8 mouse cellular contexts compared by ENCODE assay signal in genomic region chr15:79029519-79030241, GRCm38 (mm10). TPM values are rescaled to one million over a fixed set of nuclear protein-coding genes. Genes with fewer than 3 reads are reported as not detected.
DNase-seq lines count a peak whose midpoint lies in the region; ATAC-seq and TF ChIP-seq lines count a peak whose summit lies in the region.

No protein-coding gene starts in this region.

- H3K4me2 ChIP-seq in hindbrain, embryonic 16.5 days (ENCODE audit: low read length) = peak overlapping the region; percentile 100
- peak overlapping the region; percentile 89 for H3K4me2 ChIP-seq in midbrain, embryonic 15.5 days

- H3K27me3 ChIP-seq in hindbrain, embryonic 16.5 days (replicated peaks; ENCODE audit: control insufficient read depth, insufficient read depth, low read length) = no peaks in the 10 kb centered on the region
- H3K27me3 ChIP-seq in midbrain, embryonic 15.5 days (replicated peaks) = no peaks in the 10 kb centered on the region

- H3K27ac ChIP-seq in hindbrain, embryonic 16.5 days (ENCODE audit: low read depth, low read length) = peak overlapping the region; percentile 72
- peak overlapping the region; percentile 38; the same call in 1 of the 2 replicates for H3K27ac ChIP-seq in midbrain, embryonic 15.5 days

- 3% methylated on average over 11 of the region's 11 CpGs for WGBS in lung, adult 2 months
- WGBS in hindbrain, embryonic 16.5 days = 4% methylated on average over 11 of the region's 11 CpGs
- 7% methylated on average over 11 of the region's 11 CpGs for WGBS in midbrain, embryonic 15.5 days

- H3K9ac ChIP-seq in hindbrain, embryonic 16.5 days (ENCODE audit: low read depth, low read length) = peak overlapping the region; percentile 71
- peak overlapping the region; percentile 97 for H3K9ac ChIP-seq in midbrain, embryonic 15.5 days

- no peaks in the 10 kb centered on the region for H3K9me3 ChIP-seq in hindbrain, embryonic 16.5 days (ENCODE audit: control insufficient read depth, low read length)
- no peaks in the 10 kb centered on the region for H3K9me3 ChIP-seq in midbrain, embryonic 15.5 days

- H3K36me3 ChIP-seq in hindbrain, embryonic 16.5 days (ENCODE audit: control insufficient read depth, insufficient read depth, low read length) = no peaks in the 10 kb centered on the region
- H3K36me3 ChIP-seq in midbrain, embryonic 15.5 days (replicated peaks) = no peaks in the 10 kb centered on the region

- no peak for ATAC-seq in hindbrain, embryonic 16.5 days
- no peak for ATAC-seq in midbrain, embryonic 15.5 days (replicated peaks)
- no peak for ATAC-seq in megakaryocyte-erythroid progenitor cell, adult 5-6 weeks (replicated peaks; ENCODE audit: low FRiP score, low TSS enrichment, poor library complexity, severe bottlenecking)

- intact Hi-C loops in left cerebral cortex, postnatal 25 days (cut with DNase I) = no loop called here

- no peak for DNase-seq in lung, adult 2 months
- DNase-seq in lung, postnatal 4 days = no peak
- peak; percentile 50 for DNase-seq in embryo, embryonic 11 days
- DNase-seq in frontal cortex, postnatal 14 days (ENCODE audit: low spot score in 2 of 2) = no peak
- no peak for DNase-seq in left cerebral cortex, postnatal 25 days (ENCODE audit: low spot score in 2 of 2)

- TF ChIP-seq POLR2A in lung, adult 2 months (IDR thresholded peaks at IDR 0.05; ENCODE audit: borderline replicate concordance, extremely low read depth, low read depth, low read length) = no peak

- H3K4me1 ChIP-seq in lung, adult 2 months (ENCODE audit: control insufficient read depth, insufficient read depth, low read length) = peaks cover 17% of the 10 kb centered on the region
- peaks cover 38% of the 10 kb centered on the region for H3K4me1 ChIP-seq in hindbrain, embryonic 16.5 days (ENCODE audit: control insufficient read depth, insufficient read depth, low read depth, low read length)
- peaks cover 57% of the 10 kb centered on the region for H3K4me1 ChIP-seq in midbrain, embryonic 15.5 days

- peak overlapping the region; percentile 81 for H3K4me3 ChIP-seq in lung, adult 2 months (replicated peaks; ENCODE audit: extremely low read depth, low read depth, low read length)
- peak overlapping the region; percentile 75 for H3K4me3 ChIP-seq in hindbrain, embryonic 16.5 days (ENCODE audit: low read length)
- H3K4me3 ChIP-seq in midbrain, embryonic 15.5 days = peak overlapping the region; percentile 85

- TF ChIP-seq CTCF in lung, adult 2 months (IDR thresholded peaks at IDR 0.05; ENCODE audit: insufficient read depth, low read length) = no peak

RNA-seq across cellular contexts. Expression of gene H1f0, which starts 1.4 kb away (rescaled TPM):
- polyA plus RNA-seq in lung, adult 2 months (2012; rRNA removed) = 92.0 and 112 TPM in 2 replicates
- 200 and 206 TPM in 2 replicates for polyA plus RNA-seq in hindbrain, embryonic 16.5 days (2015; fragmentation: Nextera tagmentation; extraction: Ambion mirVana)
- polyA plus RNA-seq in midbrain, embryonic 15.5 days (2015; fragmentation: Nextera tagmentation; extraction: Ambion mirVana) = 183 and 198 TPM in 2 replicates
- 10 to 100 TPM; 91.8 to 96.6 TPM for total RNA-seq in left cerebral cortex, postnatal 25 days (2021)
- 19.0 and 23.7 TPM in 2 replicates for total RNA-seq in megakaryocyte-erythroid progenitor cell, adult 5-6 weeks (2014; fragmentation: Nextera tagmentation)
- total RNA-seq in megakaryocyte-erythroid progenitor cell, adult 5-6 weeks (2017) = 27.0 and 47.0 TPM in 2 replicates

RNA-seq across cellular contexts. Expression of gene Galr3, which starts 12.0 kb away (rescaled TPM):
- polyA plus RNA-seq in lung, adult 2 months (2012; rRNA removed) = 1.3 and 1.8 TPM in 2 replicates
- 0.14 TPM in 1 of 2 replicates, not detected in the other for polyA plus RNA-seq in hindbrain, embryonic 16.5 days (2015; fragmentation: Nextera tagmentation; extraction: Ambion mirVana)
- not detected in 2 replicates for polyA plus RNA-seq in midbrain, embryonic 15.5 days (2015; fragmentation: Nextera tagmentation; extraction: Ambion mirVana)
- total RNA-seq in left cerebral cortex, postnatal 25 days (2021) = under 1 TPM; 0.53 to 0.55 TPM
- 0.40 TPM in 1 of 2 replicates, not detected in the other for total RNA-seq in megakaryocyte-erythroid progenitor cell, adult 5-6 weeks (2014; fragmentation: Nextera tagmentation)
- 0.56 TPM in 1 of 2 replicates, not detected in the other for total RNA-seq in megakaryocyte-erythroid progenitor cell, adult 5-6 weeks (2017)

RNA-seq across cellular contexts. Expression of gene Ankrd54, which starts 33.0 kb away (rescaled TPM):
- polyA plus RNA-seq in lung, adult 2 months (2012; rRNA removed) = 60.7 and 67.3 TPM in 2 replicates
- polyA plus RNA-seq in hindbrain, embryonic 16.5 days (2015; fragmentation: Nextera tagmentation; extraction: Ambion mirVana) = 50.0 and 54.0 TPM in 2 replicates
- polyA plus RNA-seq in midbrain, embryonic 15.5 days (2015; fragmentation: Nextera tagmentation; extraction: Ambion mirVana) = 61.0 and 64.3 TPM in 2 replicates
- total RNA-seq in left cerebral cortex, postnatal 25 days (2021) = 10 to 100 TPM; 19.1 to 21.1 TPM
- total RNA-seq in megakaryocyte-erythroid progenitor cell, adult 5-6 weeks (2014; fragmentation: Nextera tagmentation) = 24.4 and 44.2 TPM in 2 replicates
- 15.0 and 15.2 TPM in 2 replicates for total RNA-seq in megakaryocyte-erythroid progenitor cell, adult 5-6 weeks (2017)

RNA-seq across cellular contexts. Expression of gene Eif3l, which starts 45.3 kb away (rescaled TPM):
- polyA plus RNA-seq in lung, adult 2 months (2012; rRNA removed) = 81.2 and 105 TPM in 2 replicates
- polyA plus RNA-seq in hindbrain, embryonic 16.5 days (2015; fragmentation: Nextera tagmentation; extraction: Ambion mirVana) = 174 and 177 TPM in 2 replicates
- polyA plus RNA-seq in midbrain, embryonic 15.5 days (2015; fragmentation: Nextera tagmentation; extraction: Ambion mirVana) = 165 and 167 TPM in 2 replicates
- 10 to 100 TPM; 66.3 to 69.3 TPM for total RNA-seq in left cerebral cortex, postnatal 25 days (2021)
- 218 and 242 TPM in 2 replicates for total RNA-seq in megakaryocyte-erythroid progenitor cell, adult 5-6 weeks (2014; fragmentation: Nextera tagmentation)
- total RNA-seq in megakaryocyte-erythroid progenitor cell, adult 5-6 weeks (2017) = 216 and 264 TPM in 2 replicates
